Mouse (Mus musculus): Measurements from ENCODE around the gene Nova2. TPM values are rescaled to one million over a fixed set of nuclear protein-coding genes. Genes with fewer than 3 reads are reported as not detected.

The Nova2 gene
- polyA plus RNA-seq, 1 experiment from 2014 or later: 0.93 TPM

GRCm38 (mm10) chr7:18926041-18926790, 528 bp downstream of the Nova2 start:
- no peaks in the 10 kb centered on the region for H3K9me3 ChIP-seq (replicated peaks)
- peaks cover 15% of the 10 kb centered on the region for H3K4me1 ChIP-seq
- ATAC-seq (replicated peaks; ENCODE audit: low FRiP score): peak; percentile 16; the same call in 1 of the 2 replicates
- peaks cover 75% of the 10 kb centered on the region for H3K27me3 ChIP-seq
- WGBS: 2% methylated on average over 41 of the region's 42 CpGs
- peak overlapping the region; percentile 57 for H3K9ac ChIP-seq
- peak overlapping the region; percentile 93 for H3K4me2 ChIP-seq
- peak overlapping the region; percentile 55; the same call in 1 of the 2 replicates for H3K27ac ChIP-seq
- H3K36me3 ChIP-seq: no peaks in the 10 kb centered on the region
- peak overlapping the region; percentile 56 for H3K4me3 ChIP-seq (replicated peaks)

- peaks cover 15% of the 10 kb centered on the region for H3K4me1 ChIP-seq
- H3K9me3 ChIP-seq (replicated peaks): no peaks in the 10 kb centered on the region
- 47% methylated on average over 6 of the region's 6 CpGs for WGBS
- H3K27me3 ChIP-seq: peaks cover 71% of the 10 kb centered on the region
- H3K4me3 ChIP-seq (replicated peaks): peak overlapping the region; percentile 56
- H3K27ac ChIP-seq: peak overlapping the region; percentile 55
- no peak for ATAC-seq (replicated peaks; ENCODE audit: low FRiP score)
- no peak overlapping the region for H3K9ac ChIP-seq
- peak overlapping the region; percentile 93 for H3K4me2 ChIP-seq
- no peaks in the 10 kb centered on the region for H3K36me3 ChIP-seq
These were observed 1.2 kb downstream of the Nova2 start for GRCm38 (mm10) chr7:18926911-18927310.

DNA sequence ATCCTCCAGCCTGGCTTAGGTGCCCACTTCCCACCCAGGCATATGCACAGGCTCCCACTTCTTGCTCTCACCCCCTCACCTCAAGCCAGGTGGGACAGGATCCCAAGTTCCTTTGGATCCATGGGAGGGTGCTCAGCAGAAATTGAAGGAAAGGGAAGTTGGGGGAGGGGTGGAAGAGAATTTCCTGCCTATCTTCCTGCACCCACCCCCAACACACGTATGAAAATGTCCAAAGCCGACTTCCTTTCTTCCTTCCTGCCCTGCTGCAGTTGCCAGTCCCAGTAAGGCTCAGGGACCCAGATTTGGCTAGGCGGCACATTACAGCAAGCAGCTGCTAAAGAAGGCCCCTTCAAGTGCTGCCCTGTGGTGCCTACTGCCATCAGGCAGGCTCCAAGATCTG, 2.1 kb downstream of the Nova2 start:
- Histone ChIP-seq H3K4me3 (replicated peaks) (peak overlapping the region; percentile 56; the same call in 1 of the 2 replicates), H3K4me1 (peaks cover 15% of the 10 kb centered on the region), H3K36me3 (no peaks in the 10 kb centered on the region), H3K27ac (peak overlapping the region; percentile 55), H3K9ac (no peak overlapping the region), H3K9me3 (replicated peaks) (no peaks in the 10 kb centered on the region), H3K27me3 (peaks cover 63% of the 10 kb centered on the region), H3K4me2 (peak overlapping the region; percentile 93)
- ATAC-seq (replicated peaks; ENCODE audit: low FRiP score): no peak
- 50% methylated on average over 3 of the region's 3 CpGs for WGBS

DNA sequence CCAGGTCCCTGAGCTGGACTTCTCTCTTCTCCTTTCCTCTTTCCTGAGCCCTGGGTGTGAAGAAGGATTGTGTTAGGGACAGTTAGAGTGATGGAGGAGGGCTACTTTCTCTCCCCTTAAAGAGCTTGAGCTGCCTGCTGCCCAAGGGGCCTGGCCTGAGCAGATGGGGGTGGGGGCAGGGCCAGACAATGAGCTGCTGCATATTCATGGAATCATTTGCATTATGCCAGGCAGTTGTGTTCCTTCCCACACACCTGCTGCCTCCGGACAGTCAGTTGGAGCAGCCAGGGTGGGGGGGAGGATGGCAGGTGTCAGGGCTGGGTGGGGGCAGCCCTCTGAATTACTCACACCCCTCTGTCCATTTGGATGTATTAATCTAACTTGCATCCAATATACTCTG, 16.7 kb downstream of the Nova2 start:
- WGBS: 10% methylated on average over 1 of the region's 1 CpGs
- Histone ChIP-seq H3K9ac (no peak overlapping the region), H3K27me3 (peaks cover 7% of the 10 kb centered on the region; the same call in 1 of the 2 replicates), H3K4me2 (no peak overlapping the region), H3K4me1 (no peaks in the 10 kb centered on the region), H3K27ac (no peak overlapping the region), H3K4me3 (replicated peaks) (no peak overlapping the region), H3K36me3 (no peaks in the 10 kb centered on the region), H3K9me3 (replicated peaks) (no peaks in the 10 kb centered on the region)
- no peak for ATAC-seq (replicated peaks; ENCODE audit: low FRiP score)

DNA sequence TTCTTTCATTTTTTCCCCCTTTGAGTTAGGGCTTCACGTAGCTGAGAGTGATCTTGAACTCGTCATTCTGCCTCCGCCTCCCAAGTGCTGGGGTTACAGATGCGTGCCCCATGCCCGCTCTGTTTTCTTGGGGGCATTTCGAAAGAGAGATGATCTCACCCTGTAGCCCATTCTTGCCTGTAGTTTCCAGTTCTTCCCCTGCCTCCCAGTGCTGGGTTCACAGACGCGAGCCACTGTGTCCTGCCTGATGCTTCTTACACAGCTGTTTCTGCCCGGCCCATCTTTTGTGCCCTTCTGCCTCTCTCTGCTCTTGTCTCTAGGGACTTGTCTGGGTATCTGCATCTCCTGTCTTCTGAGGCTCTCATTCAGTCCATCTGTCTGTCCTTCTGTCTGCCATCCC, 17.1 kb downstream of the Nova2 start:
- no peak for ATAC-seq (replicated peaks; ENCODE audit: low FRiP score)
- H3K36me3 ChIP-seq: no peaks in the 10 kb centered on the region
- WGBS: 56% methylated on average over 9 of the region's 9 CpGs
- no peaks in the 10 kb centered on the region for H3K9me3 ChIP-seq (replicated peaks)
- no peak overlapping the region for H3K9ac ChIP-seq
- H3K27me3 ChIP-seq: peaks cover 7% of the 10 kb centered on the region; the same call in 1 of the 2 replicates
- no peak overlapping the region for H3K4me2 ChIP-seq
- no peak overlapping the region for H3K27ac ChIP-seq
- H3K4me3 ChIP-seq (replicated peaks): no peak overlapping the region
- no peaks in the 10 kb centered on the region for H3K4me1 ChIP-seq

- Histone ChIP-seq H3K27ac (no peak overlapping the region), H3K4me3 (replicated peaks) (no peak overlapping the region)
These were observed 22.5 kb downstream of the Nova2 start for GRCm38 (mm10) chr7:18948151-18948550.

GRCm38 (mm10) chr7:18949781-18950522, 24.3 kb downstream of the Nova2 start:
- WGBS: 36% methylated on average over 12 of the region's 12 CpGs
- Histone ChIP-seq H3K4me2 (no peak overlapping the region), H3K27me3 (peaks cover 21% of the 10 kb centered on the region), H3K9me3 (replicated peaks) (no peaks in the 10 kb centered on the region), H3K4me1 (no peaks in the 10 kb centered on the region; the same call in 1 of the 2 replicates), H3K4me3 (replicated peaks) (no peak overlapping the region), H3K36me3 (no peaks in the 10 kb centered on the region), H3K27ac (no peak overlapping the region), H3K9ac (no peak overlapping the region)
- ATAC-seq (replicated peaks; ENCODE audit: low FRiP score): no peak

More at GRCm38 (mm10) chr7:18948151-18948550, 22.5 kb downstream of the Nova2 start:
- Histone ChIP-seq H3K9me3 (replicated peaks) (no peaks in the 10 kb centered on the region), H3K9ac (no peak overlapping the region), H3K27me3 (peaks cover 15% of the 10 kb centered on the region), H3K4me2 (no peak overlapping the region), H3K36me3 (no peaks in the 10 kb centered on the region), H3K4me1 (no peaks in the 10 kb centered on the region; the same call in 1 of the 2 replicates)
- 64% methylated on average over 6 of the region's 6 CpGs for WGBS
- no peak for ATAC-seq (replicated peaks; ENCODE audit: low FRiP score)

DNA sequence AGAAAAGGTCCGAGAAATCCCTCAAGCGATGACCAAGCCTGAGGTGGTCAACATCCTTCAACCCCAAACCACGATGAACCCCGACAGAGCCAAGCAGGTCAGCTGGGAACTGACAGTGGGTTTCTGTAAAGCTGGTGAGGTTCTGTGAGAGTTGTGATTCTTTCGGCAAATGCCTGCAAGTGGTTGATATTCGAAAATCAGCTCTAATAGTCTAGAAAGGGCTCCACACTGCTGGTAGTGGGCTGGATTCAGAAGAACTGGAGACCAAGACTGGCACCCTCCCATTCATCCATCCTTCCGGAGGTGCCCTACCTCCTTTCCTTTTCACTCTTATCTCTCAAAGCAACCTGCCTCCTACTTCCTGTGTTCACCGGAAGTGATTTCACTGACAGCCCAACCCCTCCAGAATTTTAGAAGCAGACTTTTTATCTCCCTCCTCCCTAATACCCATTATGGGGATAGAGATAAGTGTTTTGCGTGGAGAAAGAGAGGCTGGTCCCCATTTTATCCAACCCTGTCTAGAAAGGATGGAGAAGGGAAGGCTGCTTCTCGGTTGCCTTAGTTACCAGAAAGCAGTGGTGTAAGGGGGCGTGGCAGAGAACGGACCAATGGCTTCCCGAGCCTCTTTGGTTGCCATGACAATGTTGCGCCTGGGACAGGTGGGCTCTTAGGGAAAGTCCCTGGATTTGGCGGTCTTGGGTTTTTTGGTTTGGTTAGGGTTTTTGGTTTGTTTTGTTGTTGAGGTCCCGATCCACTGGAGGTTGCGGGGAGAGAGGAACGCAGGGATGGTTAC, 25.0 kb downstream of the Nova2 start:
- H3K36me3 ChIP-seq: no peaks in the 10 kb centered on the region
- WGBS: 24% methylated on average over 18 of the region's 18 CpGs
- no peak overlapping the region for H3K4me2 ChIP-seq

DNA sequence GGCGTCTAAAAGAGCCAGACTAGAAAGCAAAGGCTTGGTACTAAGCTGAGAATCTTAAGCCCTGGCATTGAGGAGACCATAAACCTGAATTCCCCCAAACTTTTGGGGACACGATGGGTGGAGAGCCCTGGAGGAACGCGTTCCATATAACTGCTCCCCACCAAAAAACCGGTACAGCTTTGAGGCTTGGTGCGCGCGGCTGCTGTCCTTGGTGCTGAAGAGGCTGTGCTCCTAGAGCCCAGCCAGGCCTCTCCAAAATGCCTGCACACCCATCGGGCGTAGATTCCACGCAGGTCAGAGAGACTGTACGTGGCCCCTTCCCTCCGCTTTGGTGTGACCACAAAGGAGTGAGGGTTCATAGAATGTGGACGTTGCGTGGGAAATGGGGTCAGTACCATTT, 25.7 kb downstream of the Nova2 start:
- 18% methylated on average over 15 of the region's 15 CpGs for WGBS
- no peak for ATAC-seq (replicated peaks; ENCODE audit: low FRiP score)

More for the DNA sequence above, 25.0 kb downstream of the Nova2 start:
- ATAC-seq (replicated peaks; ENCODE audit: low FRiP score): no peak
- H3K9ac ChIP-seq: no peak overlapping the region
- H3K9me3 ChIP-seq (replicated peaks): no peaks in the 10 kb centered on the region
- no peaks in the 10 kb centered on the region; the same call in 1 of the 2 replicates for H3K4me1 ChIP-seq
- no peak overlapping the region for H3K4me3 ChIP-seq (replicated peaks)
- no peak overlapping the region for H3K27ac ChIP-seq
- peaks cover 21% of the 10 kb centered on the region for H3K27me3 ChIP-seq

GRCm38 (mm10) chr7:18957569-18958383, 32.1 kb downstream of the Nova2 start:
- Histone ChIP-seq H3K4me3 (replicated peaks) (peak overlapping the region; percentile 66), H3K4me1 (peaks cover 28% of the 10 kb centered on the region), H3K9ac (peak overlapping the region; percentile 58), H3K27ac (no peak overlapping the region), H3K36me3 (no peaks in the 10 kb centered on the region), H3K27me3 (peaks cover 74% of the 10 kb centered on the region), H3K9me3 (replicated peaks) (no peaks in the 10 kb centered on the region), H3K4me2 (peak overlapping the region; percentile 99)
- peak; percentile 90 for ATAC-seq (replicated peaks; ENCODE audit: low FRiP score)
- 1% methylated on average over 102 of the region's 107 CpGs for WGBS

More for the DNA sequence above, 25.7 kb downstream of the Nova2 start:
- Histone ChIP-seq H3K27ac (no peak overlapping the region), H3K36me3 (no peaks in the 10 kb centered on the region), H3K9me3 (replicated peaks) (no peaks in the 10 kb centered on the region), H3K4me1 (no peaks in the 10 kb centered on the region; the same call in 1 of the 2 replicates), H3K4me3 (replicated peaks) (no peak overlapping the region), H3K4me2 (no peak overlapping the region), H3K9ac (no peak overlapping the region), H3K27me3 (peaks cover 27% of the 10 kb centered on the region)

DNA sequence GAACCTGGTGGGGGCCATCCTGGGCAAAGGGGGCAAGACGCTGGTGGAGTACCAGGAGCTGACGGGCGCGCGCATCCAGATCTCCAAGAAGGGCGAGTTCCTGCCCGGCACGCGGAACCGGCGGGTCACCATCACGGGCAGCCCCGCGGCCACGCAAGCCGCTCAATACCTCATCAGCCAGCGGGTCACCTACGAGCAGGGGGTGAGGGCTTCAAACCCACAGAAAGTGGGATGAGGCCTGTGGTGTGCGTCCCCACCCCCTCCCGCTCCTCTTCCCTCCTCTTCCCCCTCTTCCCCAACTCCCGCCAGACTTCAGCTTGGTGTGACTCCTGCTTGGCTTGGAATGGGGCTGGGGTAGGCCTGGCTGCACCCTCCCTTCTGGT, 32.7 kb downstream of the Nova2 start:
- no peak overlapping the region for H3K27ac ChIP-seq
- H3K27me3 ChIP-seq: peaks cover 80% of the 10 kb centered on the region
- no peaks in the 10 kb centered on the region for H3K9me3 ChIP-seq (replicated peaks)
- H3K36me3 ChIP-seq: no peaks in the 10 kb centered on the region
- peak overlapping the region; percentile 99 for H3K4me2 ChIP-seq
- peak overlapping the region; percentile 66 for H3K4me3 ChIP-seq (replicated peaks)
- H3K4me1 ChIP-seq: peaks cover 33% of the 10 kb centered on the region
- peak overlapping the region; percentile 58 for H3K9ac ChIP-seq
- peak; percentile 29 for ATAC-seq (replicated peaks; ENCODE audit: low FRiP score)
- WGBS: 2% methylated on average over 21 of the region's 21 CpGs

Measured in kidney, embryonic 15.5 days (tissue).